Mouse (Mus musculus): ENCODE data around the gene Magi3.

DNA sequence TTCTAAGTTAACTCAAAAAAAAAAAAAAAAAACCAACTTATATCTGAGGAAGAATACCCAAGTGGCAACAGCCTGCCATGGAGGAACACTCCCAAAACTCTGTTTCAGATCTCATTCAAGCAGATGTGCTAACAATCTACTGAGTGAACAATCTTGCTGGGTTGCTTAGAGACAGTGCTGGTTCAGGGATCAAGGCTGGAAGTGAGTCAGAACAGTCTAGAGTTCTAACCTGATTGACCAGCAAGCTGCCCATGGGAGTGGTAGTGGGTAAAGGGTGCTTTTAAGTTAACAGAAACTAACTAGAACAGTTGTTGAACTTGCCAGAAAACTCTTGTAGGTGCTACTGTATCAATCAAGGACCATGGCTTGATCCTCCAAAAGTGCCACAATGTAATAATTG lies 118.9 kb downstream of the Magi3 start:
- TF ChIP-seq USF1 (IDR thresholded peaks at IDR 0.05; ENCODE audit: low read depth), result no peak
- no peak for TF ChIP-seq CTCF (IDR thresholded peaks at IDR 0.05; ENCODE audit: control insufficient read depth, insufficient read depth, insufficient read length)
- no peak for TF ChIP-seq MYOG (IDR thresholded peaks at IDR 0.05; ENCODE audit: control insufficient read depth, extremely low read depth, insufficient read length)
- no peak for TF ChIP-seq MAX (IDR thresholded peaks at IDR 0.05)
- TF ChIP-seq MYOD1 (IDR thresholded peaks at IDR 0.05; ENCODE audit: control insufficient read depth, insufficient read length, low read depth), result no peak
- no peak for TF ChIP-seq CEBPB (IDR thresholded peaks at IDR 0.05; ENCODE audit: low read depth)
- no peak for TF ChIP-seq FOSL1 (IDR thresholded peaks at IDR 0.05; ENCODE audit: insufficient read depth, low read length, poor library complexity, severe bottlenecking)
